Mouse (Mus musculus): ENCODE data around the gene Smim10l1.

Smim10l1 gene

DNA sequence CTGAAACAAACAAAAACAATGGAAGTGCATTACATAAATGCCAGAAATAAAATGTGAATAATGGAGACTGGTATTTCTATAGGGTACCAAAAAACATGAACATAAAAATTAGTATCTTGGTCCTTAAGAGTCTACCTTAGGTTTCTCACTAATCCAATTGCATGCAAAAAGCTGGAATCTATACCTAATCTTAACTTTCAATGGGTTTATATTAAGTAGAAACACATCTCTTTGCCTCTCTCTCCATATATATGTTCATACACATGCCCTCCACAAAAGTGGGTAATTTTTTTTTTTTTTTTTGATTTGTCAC, at the start of gene Smim10l1:
TSS of gene Smim10l1 (plus strand) at position 301 of the 313 bp plus-strand sequence.
- DNase-seq (ENCODE audit: low spot score) = no peak

DNA sequence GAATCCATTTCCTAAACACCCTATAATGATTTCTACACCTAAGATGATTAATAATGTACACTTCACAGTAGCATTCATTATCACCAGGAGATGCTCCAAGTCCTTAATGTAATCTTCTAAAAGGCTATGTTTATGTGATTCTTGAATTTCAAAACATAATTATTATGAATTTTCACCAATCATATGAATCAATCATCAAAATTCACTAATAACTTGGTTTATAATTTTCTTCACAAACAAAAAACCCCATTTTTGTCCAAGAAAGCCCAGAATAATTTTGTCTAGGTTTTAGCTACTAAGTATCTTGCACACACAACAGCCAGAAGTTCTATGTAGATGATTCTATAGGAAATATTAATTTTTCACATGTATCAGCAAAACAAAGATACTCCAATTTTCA, 49.0 kb upstream of the Smim10l1 start, which contains the start of gene Tas2r140:
TSS of gene Tas2r140 (minus strand) at position 101 of the 400 bp plus-strand sequence.
- DNase-seq (ENCODE audit: low spot score) = no peak

DNA sequence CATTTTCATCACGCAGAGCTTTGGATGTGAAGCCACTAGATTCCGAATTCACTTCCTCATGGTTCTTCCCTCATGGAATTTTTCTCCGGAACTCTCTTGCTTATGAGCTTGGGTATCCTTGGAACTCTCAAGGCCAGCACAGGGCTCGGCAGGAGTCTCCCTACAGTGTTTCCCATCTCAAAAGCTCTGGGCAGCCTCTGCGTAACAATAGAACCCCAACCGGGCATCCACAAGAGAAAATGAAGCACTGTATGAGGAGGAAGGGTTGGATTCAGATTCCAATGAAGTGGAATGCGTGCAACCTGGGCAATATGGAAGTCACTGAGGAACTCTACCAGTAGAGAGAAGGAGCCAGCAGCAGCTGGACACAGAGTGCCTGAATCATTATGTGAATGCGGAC, 12.5 kb upstream of the Smim10l1 start:
- no peak for DNase-seq (ENCODE audit: low spot score)

DNA sequence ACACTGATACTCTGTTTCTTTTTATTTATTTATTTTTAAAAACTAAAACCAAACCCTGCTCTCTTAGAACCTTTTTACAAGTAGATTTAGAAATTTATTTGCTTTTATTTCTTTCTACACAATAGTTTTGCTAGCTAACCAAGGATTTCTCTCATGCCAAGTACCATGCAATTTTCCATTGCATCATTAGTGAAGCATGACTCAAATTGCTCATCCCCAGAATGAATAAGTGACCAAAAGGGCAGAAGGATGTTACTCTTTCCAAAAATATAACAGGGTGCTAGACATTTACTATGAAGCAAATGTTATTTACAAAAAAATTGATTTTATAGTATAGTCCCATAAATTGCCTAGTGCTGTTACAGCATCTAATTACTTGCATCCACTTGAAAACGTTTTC, 2.3 kb upstream of the Smim10l1 start:
- DNase-seq (ENCODE audit: low spot score) = no peak

DNA sequence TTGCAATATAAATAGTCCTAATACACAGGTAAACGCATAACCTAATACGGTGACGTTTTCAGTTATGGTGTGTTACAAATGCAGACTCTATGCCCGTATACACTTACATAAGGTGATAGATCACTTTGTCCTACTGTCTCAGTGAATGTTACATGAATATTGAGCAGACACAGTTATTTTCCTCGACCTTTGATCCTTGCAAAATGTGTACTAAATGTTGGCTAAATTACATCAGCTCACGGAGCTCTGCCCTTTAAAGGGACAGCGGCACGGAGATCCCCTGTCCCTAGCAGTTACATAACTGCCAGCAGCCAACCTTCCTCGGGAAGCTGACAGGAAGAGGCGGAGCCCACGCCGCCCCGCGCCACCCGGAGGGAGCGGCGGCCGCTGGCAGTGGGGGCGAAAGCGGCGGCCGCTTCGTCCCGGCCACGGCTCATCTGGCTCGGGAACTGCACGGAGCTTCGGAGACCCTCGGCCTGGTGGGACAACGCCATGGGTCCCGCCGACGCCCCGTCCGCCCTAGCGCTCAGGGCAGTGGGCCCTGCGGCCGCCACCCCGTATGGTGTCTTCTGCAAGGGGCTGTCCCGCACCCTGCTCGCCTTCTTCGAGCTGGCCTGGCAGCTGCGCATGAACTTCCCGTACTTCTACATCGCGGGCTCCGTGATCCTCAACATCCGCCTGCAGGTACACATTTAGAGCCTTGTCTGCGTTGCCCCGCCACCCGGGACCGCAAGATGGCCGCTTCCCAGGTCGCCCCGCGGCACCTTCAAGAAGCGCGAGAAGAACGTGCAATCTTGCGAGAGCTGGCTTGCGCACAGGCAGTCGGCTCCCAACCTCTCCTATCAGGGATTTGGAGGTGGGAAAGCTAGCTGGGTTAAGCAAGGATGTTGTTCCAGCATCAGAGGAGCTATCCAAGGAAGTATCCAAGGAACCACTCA, 482 bp downstream of the Smim10l1 start:
- peak; percentile 92 for DNase-seq (ENCODE audit: low spot score)

Measured in embryo, embryonic 10.5 days (tissue).